Mouse (Mus musculus) liver, embryonic 15.5 days (tissue): ENCODE data around the gene Tlx3. TPM values are rescaled to one million over a fixed set of nuclear protein-coding genes. Genes with fewer than 3 reads are reported as not detected.
A peak's percentile ranks its signal among the peaks of the same experiment; 100 is the strongest.

Source experiments
- ATAC-seq: fragments of 200-750 bp; cut with Nextera tagmentation; 2 replicates; pipeline ENCODE4 v1.8.0; 2017; ENCODE audit warnings: moderate number of reproducible peaks, mild to moderate bottlenecking, moderate library complexity; ENCODE audit not compliant: insufficient read depth
- H3K27ac ChIP-seq: fragments of 300-500 bp; sonication (generic); replicated peaks from 2 replicates; pipeline ENCODE4 v1.5.1; 2015; ENCODE audit warnings: mild to moderate bottlenecking, inconsistent platforms
- H3K27me3 ChIP-seq: fragments of 300-500 bp; sonication (generic); 2 replicates; pipeline ENCODE4 v1.6.1; 2015; ENCODE audit warnings: mild to moderate bottlenecking, inconsistent platforms
- H3K36me3 ChIP-seq: fragments of 300-500 bp; sonication (generic); replicated peaks from 2 replicates; pipeline ENCODE4 v1.6.1; 2015; ENCODE audit warnings: moderate library complexity, mild to moderate bottlenecking, inconsistent platforms
- H3K4me1 ChIP-seq: fragments of 300-500 bp; sonication (generic); replicated peaks from 2 replicates; pipeline ENCODE4 v1.6.1; 2015; ENCODE audit warnings: inconsistent platforms
- H3K4me2 ChIP-seq: fragments of 300-500 bp; sonication (generic); 2 replicates; pipeline ENCODE4 v1.6.1; 2015; ENCODE audit warnings: moderate library complexity, mild to moderate bottlenecking, inconsistent platforms
- H3K4me3 ChIP-seq: fragments of 300-500 bp; sonication (generic); replicated peaks from 2 replicates; pipeline ENCODE4 v1.5.1; 2015; ENCODE audit warnings: mild to moderate bottlenecking, inconsistent platforms
- H3K9ac ChIP-seq: fragments of 300-500 bp; sonication (generic); 2 replicates; pipeline ENCODE4 v1.6.1; 2015; ENCODE audit warnings: moderate library complexity, mild to moderate bottlenecking, inconsistent platforms
- H3K9me3 ChIP-seq: fragments of 300-500 bp; sonication (generic); replicated peaks from 2 replicates; pipeline ENCODE4 v1.6.1; 2016; ENCODE audit warnings: inconsistent platforms
- WGBS: fragments of 180-500 bp; shearing (Covaris S2); methylation state at CpG from one replicate; pipeline ENCODE4 v1.1.7; 2015; ENCODE audit warnings: mixed read lengths; ENCODE audit not compliant: insufficient replicate concordance; 5-methylcytosine and 5-hydroxymethylcytosine counted together
- polyA plus RNA-seq: library from polyadenylated mRNA; unstranded; fragments of >200 nt; fragmentation: Nextera tagmentation; extraction: Ambion mirVana; gene quantifications from 2 replicates; pipeline ENCODE4 v1.2.1, GENCODE M21; 2015

Tlx3 gene
- polyA plus RNA-seq, result not detected in 2 replicates

GRCm38 (mm10) chr11:33203383-33204328 lies at the start of gene Tlx3:
Tlx3 (minus strand) TSS chr11:33203589.
- WGBS, result under 1% methylated on average over 81 of the region's 81 CpGs
- H3K36me3 ChIP-seq, result no peaks in the 10 kb centered on the region
- H3K27me3 ChIP-seq, result peaks cover 98% of the 10 kb centered on the region
- no peak for ATAC-seq
- H3K4me1 ChIP-seq, result peaks cover 24% of the 10 kb centered on the region
- H3K4me2 ChIP-seq, result peak within 1 kb of the TSS; percentile 20
- no peak within 1 kb of the TSS for H3K27ac ChIP-seq
- peak within 1 kb of the TSS; percentile 9; the same call in 1 of the 2 replicates for H3K4me3 ChIP-seq
- H3K9ac ChIP-seq, result no peak within 1 kb of the TSS
- H3K9me3 ChIP-seq, result no peaks in the 10 kb centered on the region

- no peaks in the 10 kb centered on the region for H3K27me3 ChIP-seq
- no peak overlapping the region for H3K4me3 ChIP-seq
- no peaks in the 10 kb centered on the region for H3K36me3 ChIP-seq
- ATAC-seq, result no peak
- H3K27ac ChIP-seq, result no peak overlapping the region
- H3K9me3 ChIP-seq, result no peaks in the 10 kb centered on the region
- no peak overlapping the region for H3K4me2 ChIP-seq
- WGBS, result 73% methylated on average over 3 of the region's 3 CpGs
- no peak overlapping the region for H3K9ac ChIP-seq
- H3K4me1 ChIP-seq, result no peaks in the 10 kb centered on the region
These were observed 36.9 kb upstream of the Tlx3 start for GRCm38 (mm10) chr11:33240295-33240694.

GRCm38 (mm10) chr11:33234134-33234533 lies 30.7 kb upstream of the Tlx3 start:
- WGBS, result 70% methylated on average over 3 of the region's 3 CpGs

GRCm38 (mm10) chr11:33232056-33232455 lies 28.7 kb upstream of the Tlx3 start:
- no peaks in the 10 kb centered on the region for H3K36me3 ChIP-seq
- H3K27ac ChIP-seq, result no peak overlapping the region
- no peak overlapping the region for H3K4me3 ChIP-seq
- no peak overlapping the region for H3K9ac ChIP-seq
- no peaks in the 10 kb centered on the region for H3K27me3 ChIP-seq
- no peaks in the 10 kb centered on the region for H3K4me1 ChIP-seq
- no peaks in the 10 kb centered on the region for H3K9me3 ChIP-seq
- no peak for ATAC-seq
- 70% methylated on average over 5 of the region's 5 CpGs for WGBS
- H3K4me2 ChIP-seq, result no peak overlapping the region

More at GRCm38 (mm10) chr11:33234134-33234533, 30.7 kb upstream of the Tlx3 start:
- Histone ChIP-seq H3K4me1 (no peaks in the 10 kb centered on the region), H3K4me3 (no peak overlapping the region), H3K27me3 (no peaks in the 10 kb centered on the region), H3K9me3 (no peaks in the 10 kb centered on the region), H3K27ac (no peak overlapping the region), H3K36me3 (no peaks in the 10 kb centered on the region), H3K9ac (no peak overlapping the region), H3K4me2 (no peak overlapping the region)
- no peak for ATAC-seq

- Histone ChIP-seq H3K27me3 (no peaks in the 10 kb centered on the region), H3K4me2 (no peak overlapping the region), H3K27ac (no peak overlapping the region), H3K4me1 (no peaks in the 10 kb centered on the region), H3K9me3 (no peaks in the 10 kb centered on the region), H3K36me3 (no peaks in the 10 kb centered on the region), H3K4me3 (no peak overlapping the region), H3K9ac (no peak overlapping the region)
- no peak for ATAC-seq
- 50% methylated on average over 2 of the region's 2 CpGs for WGBS
These were observed 24.8 kb upstream of the Tlx3 start for GRCm38 (mm10) chr11:33228186-33228585.

GRCm38 (mm10) chr11:33226516-33226915 lies 23.1 kb upstream of the Tlx3 start:
- WGBS, result 68% methylated on average over 8 of the region's 8 CpGs
- H3K36me3 ChIP-seq, result no peaks in the 10 kb centered on the region
- no peak overlapping the region for H3K4me3 ChIP-seq
- no peak overlapping the region for H3K9ac ChIP-seq
- H3K27me3 ChIP-seq, result no peaks in the 10 kb centered on the region
- no peaks in the 10 kb centered on the region for H3K4me1 ChIP-seq
- H3K9me3 ChIP-seq, result no peaks in the 10 kb centered on the region
- H3K4me2 ChIP-seq, result no peak overlapping the region
- no peak for ATAC-seq
- H3K27ac ChIP-seq, result no peak overlapping the region

- no peak for ATAC-seq
- WGBS, result 42% methylated on average over 11 of the region's 11 CpGs
- H3K4me2 ChIP-seq, result no peak overlapping the region
- no peak overlapping the region for H3K27ac ChIP-seq
- H3K36me3 ChIP-seq, result no peaks in the 10 kb centered on the region
- H3K4me1 ChIP-seq, result no peaks in the 10 kb centered on the region
- no peaks in the 10 kb centered on the region for H3K9me3 ChIP-seq
- H3K9ac ChIP-seq, result no peak overlapping the region
- H3K27me3 ChIP-seq, result no peaks in the 10 kb centered on the region
- H3K4me3 ChIP-seq, result no peak overlapping the region
These were observed 18.4 kb upstream of the Tlx3 start for GRCm38 (mm10) chr11:33221566-33222365.

- H3K27me3 ChIP-seq, result no peaks in the 10 kb centered on the region
- no peaks in the 10 kb centered on the region for H3K9me3 ChIP-seq
- H3K9ac ChIP-seq, result no peak overlapping the region
- H3K36me3 ChIP-seq, result no peaks in the 10 kb centered on the region
- H3K27ac ChIP-seq, result no peak overlapping the region
- no peaks in the 10 kb centered on the region for H3K4me1 ChIP-seq
- H3K4me3 ChIP-seq, result no peak overlapping the region
- no peak for ATAC-seq
- no peak overlapping the region for H3K4me2 ChIP-seq
- 81% methylated on average over 7 of the region's 7 CpGs for WGBS
These were observed 17.4 kb upstream of the Tlx3 start for GRCm38 (mm10) chr11:33220763-33221162.

- no peak overlapping the region for H3K4me2 ChIP-seq
- no peaks in the 10 kb centered on the region for H3K27me3 ChIP-seq
- no peaks in the 10 kb centered on the region for H3K4me1 ChIP-seq
- no peak overlapping the region for H3K9ac ChIP-seq
- H3K27ac ChIP-seq, result no peak overlapping the region
- H3K4me3 ChIP-seq, result no peak overlapping the region
- no peaks in the 10 kb centered on the region for H3K9me3 ChIP-seq
- no peak for ATAC-seq
- no peaks in the 10 kb centered on the region for H3K36me3 ChIP-seq
- 64% methylated on average over 8 of the region's 8 CpGs for WGBS
These were observed 14.1 kb upstream of the Tlx3 start for GRCm38 (mm10) chr11:33217384-33218079.

GRCm38 (mm10) chr11:33207411-33207810 lies 4.0 kb upstream of the Tlx3 start:
- peaks cover 10% of the 10 kb centered on the region for H3K4me1 ChIP-seq
- no peaks in the 10 kb centered on the region for H3K36me3 ChIP-seq
- no peak overlapping the region for H3K27ac ChIP-seq
- H3K9me3 ChIP-seq, result no peaks in the 10 kb centered on the region
- no peak overlapping the region for H3K9ac ChIP-seq
- peaks cover 62% of the 10 kb centered on the region for H3K27me3 ChIP-seq
- no peak for ATAC-seq
- H3K4me2 ChIP-seq, result no peak overlapping the region
- H3K4me3 ChIP-seq, result no peak overlapping the region
- WGBS, result 37% methylated on average over 2 of the region's 2 CpGs

GRCm38 (mm10) chr11:33204966-33205365 lies 1.6 kb upstream of the Tlx3 start:
- Histone ChIP-seq H3K4me2 (no peak overlapping the region), H3K4me1 (peaks cover 24% of the 10 kb centered on the region), H3K36me3 (no peaks in the 10 kb centered on the region), H3K9me3 (no peaks in the 10 kb centered on the region), H3K9ac (no peak overlapping the region), H3K4me3 (no peak overlapping the region), H3K27ac (no peak overlapping the region), H3K27me3 (peaks cover 86% of the 10 kb centered on the region)
- 9% methylated on average over 3 of the region's 3 CpGs for WGBS
- ATAC-seq, result no peak
